Mouse (Mus musculus): ENCODE results near the gene Tmem175.
"Not testable (repeated sequence)": the region's sequence is repeated elsewhere in the genome, so short reads cannot be mapped to it uniquely, and the experiment has no call there.

Gene Tmem175

DNA sequence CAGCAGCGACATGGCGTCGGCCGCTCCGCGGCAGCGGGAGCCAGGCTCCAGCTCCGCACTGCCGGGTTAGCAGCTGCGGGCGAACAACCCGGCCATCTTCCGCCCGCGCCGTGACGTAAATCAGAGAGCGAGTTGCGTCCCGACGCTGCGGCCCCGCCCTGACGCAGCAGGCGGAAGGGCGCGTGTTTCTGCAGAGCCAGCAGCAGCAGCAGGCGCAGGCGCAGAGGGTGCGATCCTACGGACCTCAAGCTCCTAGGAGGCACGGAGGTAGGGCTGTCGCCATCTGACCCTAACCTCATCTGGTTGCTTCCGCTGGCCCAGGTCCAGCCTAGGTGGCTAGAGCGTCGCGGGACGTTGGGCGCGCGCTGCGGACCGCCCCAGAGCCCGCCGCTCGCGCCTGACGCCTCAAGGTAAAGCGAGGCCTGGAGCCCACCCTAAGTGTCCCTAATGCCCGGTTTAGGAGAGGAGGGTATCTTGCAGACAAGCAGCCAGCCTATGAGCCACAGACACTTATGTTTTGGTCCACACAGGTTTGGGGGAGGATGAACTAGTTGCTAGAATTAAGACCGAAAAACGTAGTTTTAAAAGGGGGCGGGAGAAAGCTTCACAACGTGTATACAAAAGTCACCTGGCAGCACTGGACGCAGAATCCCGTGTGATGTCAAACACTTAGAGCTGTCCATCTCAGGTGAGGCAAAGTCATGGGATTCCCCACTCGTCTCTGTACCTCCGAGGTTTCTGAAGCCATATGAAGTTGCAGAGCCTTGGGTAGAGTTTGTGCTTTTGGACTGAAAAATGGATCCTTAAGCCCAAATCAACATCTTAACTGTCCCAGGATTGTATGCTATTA, at the start of gene Tmem175, which contains the start of gene Gak:
Gene Tmem175, plus strand, starts transcription at position 137 of the 850 bp plus-strand sequence.
Gene Gak, minus strand, starts transcription at position 122 of the 850 bp plus-strand sequence.
- in situ Hi-C loops (cut with MboI): no loop called here

DNA sequence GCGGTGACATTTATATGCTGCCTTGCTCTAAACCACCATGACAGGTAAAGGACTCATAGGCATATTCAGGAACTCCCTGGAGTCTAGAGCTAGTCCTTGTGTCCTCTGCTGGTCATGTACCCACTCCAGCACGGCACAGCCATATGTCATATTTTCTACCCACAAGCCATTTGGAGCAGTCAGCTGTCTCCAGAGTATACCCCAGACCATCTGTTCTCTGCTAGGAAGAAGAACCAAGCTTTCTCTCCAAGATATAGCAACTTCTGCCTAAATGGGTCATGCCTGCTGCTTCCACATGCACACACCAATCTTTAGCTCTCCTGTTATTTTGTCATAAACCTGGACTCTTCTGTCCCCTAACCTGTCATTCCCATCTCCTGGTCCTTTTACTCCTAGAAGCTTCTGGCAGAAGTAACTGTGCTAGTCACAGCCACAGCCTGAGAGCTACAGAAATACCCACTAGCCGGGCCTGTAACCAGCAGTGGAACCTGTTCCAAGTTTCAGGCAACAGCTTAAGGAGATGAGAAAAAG, 48.1 kb upstream of the Tmem175 start:
- in situ Hi-C loops (cut with MboI): no loop called here

DNA sequence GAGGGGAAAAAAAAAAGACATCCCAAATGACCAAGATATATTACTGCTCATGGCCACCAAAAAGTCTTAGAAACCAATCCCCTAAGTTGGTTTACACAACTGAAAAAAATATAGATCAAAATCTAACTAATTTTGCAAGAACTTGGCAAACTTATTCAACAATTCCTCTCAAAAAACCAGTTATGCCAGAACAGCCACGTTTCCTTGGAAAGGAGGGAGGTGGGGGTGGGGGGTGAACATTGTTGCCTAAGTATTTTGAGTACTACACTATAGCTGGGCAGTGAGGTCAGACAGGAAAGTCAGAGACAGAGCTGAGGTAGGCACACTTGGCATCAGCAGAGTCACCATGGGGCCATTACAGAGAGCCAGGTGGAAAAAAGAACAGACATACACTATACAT, 29.6 kb upstream of the Tmem175 start:
- in situ Hi-C loops (cut with MboI): no loop called here

DNA sequence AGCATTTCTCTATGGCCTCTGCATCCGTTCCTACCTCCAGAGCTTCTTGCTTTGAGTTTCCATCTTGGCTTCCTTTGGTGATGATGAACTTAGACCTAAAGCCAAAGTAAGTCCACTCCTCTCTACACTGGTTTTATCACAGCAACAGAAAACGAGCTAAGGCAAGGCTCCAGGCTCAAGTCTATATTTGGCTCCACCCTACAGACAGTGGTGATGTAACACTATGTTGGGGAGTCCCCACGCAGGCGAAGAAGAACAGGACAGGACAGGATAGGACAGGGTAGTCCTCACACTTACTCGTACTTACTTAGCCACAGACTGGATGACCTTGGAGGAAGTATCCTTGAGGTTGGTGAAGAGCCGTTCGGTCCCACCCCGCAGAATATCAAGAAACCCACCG, 27.0 kb upstream of the Tmem175 start:
- in situ Hi-C loops (cut with MboI): no loop called here

DNA sequence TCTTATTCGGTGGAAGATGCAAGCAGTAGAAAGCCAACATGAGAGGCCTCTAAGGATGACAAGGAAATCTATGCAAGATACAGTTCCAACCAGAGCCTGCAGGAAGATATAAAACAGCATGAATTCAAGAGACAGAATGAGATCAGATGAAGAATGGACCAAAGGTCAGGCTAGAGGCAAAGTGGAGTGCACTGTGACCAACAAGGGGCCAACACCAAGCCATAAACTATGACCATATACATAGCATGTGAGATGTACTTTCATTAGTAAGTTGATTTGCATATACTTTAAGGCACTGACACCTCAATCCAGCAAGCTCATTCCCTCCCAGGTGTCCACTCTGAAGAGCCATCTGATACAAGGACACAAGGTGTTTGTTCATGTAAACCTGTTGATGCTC, 19.1 kb upstream of the Tmem175 start:
- in situ Hi-C loops (cut with MboI): no loop called here

DNA sequence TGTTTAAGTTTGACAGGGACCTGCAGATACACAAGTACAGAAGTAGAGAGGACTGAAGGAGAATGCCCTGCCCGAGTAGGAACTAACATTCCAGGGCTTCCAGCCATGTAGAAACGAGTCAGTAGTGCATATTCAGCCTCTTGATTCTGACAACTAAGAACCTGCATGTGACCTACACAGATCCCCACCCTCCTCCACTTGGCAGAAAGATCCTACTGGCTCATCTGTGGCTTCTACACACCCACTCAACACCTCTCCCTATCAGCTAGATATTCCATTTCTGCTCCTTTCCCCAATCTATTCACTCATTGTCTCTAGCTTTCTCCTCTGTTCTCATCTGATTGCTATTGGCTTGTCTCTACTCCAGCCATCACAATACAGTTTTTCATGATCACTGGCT, 7.7 kb upstream of the Tmem175 start:
- in situ Hi-C loops (cut with MboI): no loop called here

DNA sequence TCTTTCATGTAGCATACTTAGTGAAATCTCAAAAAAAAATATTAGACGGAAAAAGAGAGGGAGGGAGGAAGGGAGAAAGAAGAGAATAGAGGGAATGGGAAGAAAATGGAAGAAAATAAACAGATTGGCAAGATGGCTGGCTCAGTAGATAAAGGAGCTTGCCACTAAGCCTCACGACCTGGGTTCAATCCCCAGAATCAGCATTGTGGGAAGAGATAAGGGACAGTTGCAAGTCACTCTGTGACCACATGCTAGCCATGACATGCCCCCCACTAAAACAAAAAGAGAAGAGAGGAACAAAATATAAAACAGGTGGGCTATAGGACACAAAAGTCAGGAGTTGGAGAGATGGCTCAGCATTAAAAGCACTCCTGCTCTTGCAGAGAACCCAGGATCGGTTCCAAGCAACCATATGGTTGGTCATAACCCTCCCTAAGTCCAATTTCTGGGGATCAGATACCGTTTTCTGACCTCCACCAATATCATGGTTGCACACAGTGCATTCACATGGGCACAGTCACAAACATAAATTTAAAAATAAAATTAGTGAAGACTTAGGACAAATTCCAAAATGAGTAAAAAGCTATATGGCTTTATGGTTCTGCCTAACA, 3.4 kb upstream of the Tmem175 start:
- in situ Hi-C loops (cut with MboI): no loop called here

DNA sequence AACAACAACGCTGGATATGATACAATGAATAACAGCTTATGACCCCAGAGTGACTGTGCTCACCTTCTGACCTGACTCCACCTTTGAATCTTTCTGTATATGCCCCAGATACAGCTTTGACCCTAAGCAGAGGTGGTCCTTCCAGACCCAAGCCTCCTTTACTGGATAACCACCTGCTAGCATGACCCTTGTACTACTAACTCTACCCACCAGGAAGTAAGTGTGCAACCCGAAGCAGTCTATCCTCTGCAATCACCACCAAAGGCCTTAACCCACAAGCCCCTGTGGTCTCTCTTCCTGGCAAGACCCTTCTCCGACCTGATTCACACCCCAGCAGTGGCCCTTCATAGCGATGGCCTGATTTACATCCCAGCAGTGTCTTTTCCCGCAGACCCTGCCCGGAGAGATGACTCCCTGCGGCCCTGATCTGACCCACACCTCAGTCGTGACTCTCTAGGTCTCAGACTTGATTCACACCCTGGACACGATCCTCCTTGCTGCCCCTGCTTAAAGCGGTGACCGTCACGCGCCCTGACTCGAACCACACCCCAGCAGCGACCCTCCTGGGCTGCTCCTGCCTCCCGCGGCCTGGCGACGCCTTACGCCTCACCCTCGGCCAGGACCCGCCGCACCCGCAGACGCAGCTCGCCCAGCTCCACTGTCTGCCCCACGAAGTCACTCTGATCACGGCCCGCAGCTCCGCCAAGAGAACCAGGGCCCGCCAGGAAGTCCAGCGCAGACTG, 508 bp upstream of the Tmem175 start:
- in situ Hi-C loops (cut with MboI): no loop called here

DNA sequence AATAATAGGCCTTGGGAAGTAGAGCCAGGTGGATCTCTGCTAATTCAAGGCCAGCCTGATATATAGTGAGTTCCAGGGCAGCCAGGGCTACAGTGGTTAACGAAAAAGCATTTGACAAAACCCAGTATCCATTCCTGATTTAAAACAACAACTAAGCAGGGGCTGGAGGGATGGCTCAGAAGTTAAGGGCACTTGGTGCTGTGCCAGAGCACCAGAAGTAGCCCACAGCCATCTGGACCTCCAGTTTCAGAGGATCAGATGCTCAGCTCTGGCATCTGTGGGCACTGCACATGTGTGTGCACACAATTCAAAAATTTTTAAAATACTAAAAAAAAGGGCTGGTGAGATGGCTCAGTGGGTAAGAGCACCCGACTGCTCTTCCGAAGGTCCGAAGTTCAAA, 4.1 kb downstream of the Tmem175 start:
- in situ Hi-C loops (cut with MboI): no loop called here

DNA sequence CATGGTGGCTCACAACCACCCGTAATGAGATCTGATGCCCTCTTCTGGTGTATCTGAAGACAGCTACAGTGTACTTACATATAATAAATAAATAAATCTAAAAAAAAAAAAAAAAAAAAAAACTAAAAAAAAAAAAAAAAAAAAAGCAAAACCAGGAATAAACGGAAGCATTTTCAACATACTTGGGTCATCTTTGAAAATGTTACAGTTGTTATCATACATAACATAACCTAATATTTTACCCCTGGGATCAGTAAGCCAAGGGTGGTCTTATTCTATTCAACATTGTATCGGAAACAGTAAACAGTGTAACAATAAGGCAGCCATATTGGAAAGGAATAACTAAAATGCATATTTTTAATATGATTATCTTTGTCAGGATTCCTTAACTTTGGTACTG, 4.5 kb downstream of the Tmem175 start:
- in situ Hi-C loops (cut with MboI): not testable (repeated sequence)

DNA sequence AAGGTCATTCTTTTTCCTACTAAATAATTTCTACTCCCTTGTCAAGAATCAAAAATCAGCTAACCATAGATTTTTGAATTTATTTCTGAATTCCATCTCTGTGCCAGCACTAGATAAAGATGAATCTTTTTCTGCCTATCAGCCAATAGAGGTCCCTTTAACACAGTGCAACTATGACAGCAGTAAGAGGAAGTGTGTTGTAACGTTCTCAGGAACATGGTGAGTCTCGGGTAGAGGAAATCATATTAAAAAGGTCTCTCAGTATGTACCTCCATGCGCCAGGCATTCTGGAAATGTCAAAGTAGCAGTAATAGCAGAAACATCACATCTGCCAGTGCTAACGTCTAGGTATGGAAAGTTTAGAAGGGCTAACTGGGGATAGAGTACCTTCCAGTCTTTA, 6.6 kb downstream of the Tmem175 start:
- in situ Hi-C loops (cut with MboI): no loop called here

DNA sequence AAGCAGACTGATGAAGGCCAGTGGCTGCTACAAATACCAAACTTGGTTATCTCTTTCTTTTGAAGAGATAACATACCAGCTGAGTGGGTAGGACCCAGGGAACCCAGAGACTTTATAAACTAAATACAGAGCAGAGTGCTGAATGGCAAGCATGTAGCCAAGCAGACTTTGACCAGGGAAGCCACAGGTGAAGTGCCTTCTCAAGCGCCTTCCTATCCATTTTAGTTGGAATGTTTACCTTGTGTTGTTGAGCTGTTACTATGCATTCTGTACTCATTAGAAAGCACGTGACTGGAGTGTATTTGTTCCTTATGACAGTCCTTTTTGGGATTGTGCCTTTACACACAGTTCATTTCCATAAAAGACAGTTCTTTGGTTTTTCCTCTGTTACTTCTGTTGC, 14.1 kb downstream of the Tmem175 start:
- in situ Hi-C loops (cut with MboI): no loop called here

DNA sequence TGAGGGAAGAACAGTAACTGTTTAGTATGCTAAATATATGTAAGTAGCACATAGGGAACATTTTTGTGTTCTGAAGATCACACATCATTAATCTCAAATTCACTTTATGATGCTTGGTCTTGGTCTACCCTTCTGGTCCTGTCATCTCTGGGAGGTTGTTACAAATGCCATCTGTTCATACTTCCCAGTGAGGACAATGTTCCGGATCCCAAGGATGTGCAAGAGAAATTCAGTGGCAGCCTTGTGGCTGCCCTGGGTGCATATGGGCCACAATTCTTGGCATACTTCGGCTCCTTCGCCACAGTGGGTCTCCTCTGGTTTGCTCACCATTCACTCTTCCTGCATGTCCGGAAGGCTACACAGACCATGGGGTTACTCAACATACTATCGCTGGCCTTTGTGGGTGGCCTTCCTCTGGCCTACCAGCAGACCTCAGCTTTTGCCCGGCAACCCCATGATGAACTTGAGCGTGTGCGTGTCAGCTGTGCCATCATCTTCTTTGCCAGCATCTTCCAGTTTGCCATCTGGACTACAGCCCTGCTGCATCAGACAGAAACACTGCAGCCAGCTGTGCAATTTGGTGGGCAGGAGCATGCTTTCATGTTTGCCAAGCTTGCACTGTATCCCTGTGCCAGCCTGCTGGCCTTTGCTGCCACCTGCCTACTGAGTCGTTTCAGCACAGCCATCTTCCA, 16.2 kb downstream of the Tmem175 start:
- in situ Hi-C loops (cut with MboI): no loop called here

DNA sequence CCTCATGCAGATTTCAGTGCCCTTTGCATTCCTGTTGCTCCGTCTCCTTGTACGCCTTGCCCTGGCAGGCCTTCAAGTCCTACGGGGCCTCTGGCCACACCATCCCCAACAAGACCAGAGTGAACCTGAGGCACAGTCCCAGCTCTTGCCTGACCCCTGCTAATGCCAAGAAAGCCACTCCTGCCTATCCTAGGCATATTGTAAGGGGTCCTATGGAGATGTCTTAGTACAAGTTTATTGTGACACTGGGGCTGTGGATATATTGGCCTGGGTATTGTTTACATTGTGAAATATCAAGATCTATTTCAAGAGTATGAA, 16.7 kb downstream of the Tmem175 start:
- in situ Hi-C loops (cut with MboI): no loop called here

DNA sequence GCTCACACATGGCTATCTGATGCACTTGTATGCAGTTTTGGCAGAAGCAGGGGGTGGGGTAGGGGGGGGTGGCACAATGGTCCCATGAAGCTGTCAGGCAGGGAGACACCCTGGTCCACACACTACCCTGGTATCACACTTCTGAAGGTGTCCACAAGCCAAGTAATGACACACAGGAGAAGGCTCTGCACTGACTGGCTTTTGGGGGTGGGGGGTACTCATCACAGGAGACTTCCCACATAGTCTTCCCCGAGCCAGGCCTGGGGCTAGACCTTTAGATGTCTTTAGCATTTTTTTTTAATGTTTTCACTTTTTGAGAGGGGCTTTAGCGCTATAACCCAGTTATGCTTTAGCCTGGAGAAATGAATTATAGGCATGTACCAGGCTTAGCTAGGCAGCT, 17.7 kb downstream of the Tmem175 start:
- in situ Hi-C loops (cut with MboI): no loop called here

DNA sequence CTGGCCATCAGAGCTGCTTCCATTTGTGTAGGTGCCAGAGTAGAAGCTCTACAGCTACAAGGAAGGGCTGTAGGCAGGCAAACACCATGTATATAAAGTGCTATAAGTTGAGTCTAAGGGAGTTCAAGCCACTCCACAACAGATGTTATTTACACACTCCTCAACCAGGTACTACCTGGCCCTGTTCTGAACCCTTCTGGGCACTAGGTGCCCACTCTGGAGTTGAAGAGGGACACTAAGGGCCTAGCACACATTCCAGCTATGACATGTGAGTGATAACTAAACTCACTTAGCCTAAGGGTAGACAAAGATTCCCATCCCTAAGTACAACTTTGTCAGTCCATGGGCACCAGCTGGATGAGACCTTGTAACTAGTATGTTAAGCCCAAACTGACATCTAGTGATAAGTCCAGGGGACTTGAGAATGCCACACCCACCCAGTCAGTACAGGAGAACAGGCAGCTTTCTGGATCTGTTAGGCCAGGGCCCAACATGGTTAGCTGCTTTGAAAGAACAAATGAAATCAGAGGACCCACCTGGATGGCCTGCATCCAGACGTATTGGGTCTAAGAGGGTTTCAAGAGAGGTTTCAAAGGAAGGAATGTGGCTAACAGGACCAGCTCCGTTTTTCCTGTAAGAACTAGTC, 18.4 kb downstream of the Tmem175 start:
- in situ Hi-C loops (cut with MboI): no loop called here

DNA sequence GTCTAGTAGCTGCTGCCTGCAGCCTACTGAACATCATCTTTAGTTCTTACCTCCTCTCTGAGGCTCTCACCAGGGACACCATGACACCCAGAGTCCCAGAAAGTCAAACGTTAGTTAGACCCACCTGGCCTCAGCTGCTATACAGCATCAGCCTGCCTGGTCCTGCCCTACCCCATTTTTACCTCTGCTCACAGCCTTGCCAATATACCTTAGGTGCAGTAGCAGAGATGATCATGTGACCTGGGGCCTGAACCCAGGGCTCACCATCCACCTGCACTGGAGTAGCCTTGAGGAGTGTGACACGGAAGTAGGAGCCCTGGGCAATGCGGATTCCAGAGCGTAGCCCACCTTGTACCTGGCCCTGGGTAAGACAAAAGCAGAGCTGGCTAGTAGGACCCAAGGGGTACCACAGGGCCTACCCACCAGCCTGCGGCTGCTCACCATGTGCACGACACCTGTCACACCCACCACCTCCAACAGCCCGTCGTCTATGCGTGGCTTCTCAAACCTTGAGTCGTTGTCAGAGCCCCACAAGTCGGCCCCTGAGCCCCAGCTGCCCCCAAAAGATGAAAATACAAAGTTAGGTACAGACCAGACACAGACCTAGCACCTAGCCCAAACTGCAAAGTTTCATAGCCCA, 19.5 kb downstream of the Tmem175 start:
- in situ Hi-C loops (cut with MboI): no loop called here

DNA sequence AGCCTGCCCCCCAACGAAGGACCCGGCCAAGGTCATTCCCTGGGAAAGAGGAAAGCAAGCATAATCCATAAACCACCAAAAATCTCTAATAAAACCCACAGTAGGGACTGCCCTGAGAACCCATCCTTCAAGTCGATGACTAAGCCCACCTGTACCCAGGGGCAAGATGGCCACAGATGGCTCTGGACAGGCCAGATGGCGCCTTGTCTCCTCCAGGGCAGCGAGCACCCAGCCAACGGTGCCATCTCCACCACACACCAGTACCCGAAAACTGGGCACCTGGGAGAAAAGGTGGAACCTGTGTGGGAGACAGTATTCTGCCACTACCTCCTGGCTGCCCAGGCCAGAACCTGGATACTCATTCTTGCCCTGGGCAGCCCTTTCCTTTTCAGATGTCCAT, 20.8 kb downstream of the Tmem175 start:
- in situ Hi-C loops (cut with MboI): no loop called here

DNA sequence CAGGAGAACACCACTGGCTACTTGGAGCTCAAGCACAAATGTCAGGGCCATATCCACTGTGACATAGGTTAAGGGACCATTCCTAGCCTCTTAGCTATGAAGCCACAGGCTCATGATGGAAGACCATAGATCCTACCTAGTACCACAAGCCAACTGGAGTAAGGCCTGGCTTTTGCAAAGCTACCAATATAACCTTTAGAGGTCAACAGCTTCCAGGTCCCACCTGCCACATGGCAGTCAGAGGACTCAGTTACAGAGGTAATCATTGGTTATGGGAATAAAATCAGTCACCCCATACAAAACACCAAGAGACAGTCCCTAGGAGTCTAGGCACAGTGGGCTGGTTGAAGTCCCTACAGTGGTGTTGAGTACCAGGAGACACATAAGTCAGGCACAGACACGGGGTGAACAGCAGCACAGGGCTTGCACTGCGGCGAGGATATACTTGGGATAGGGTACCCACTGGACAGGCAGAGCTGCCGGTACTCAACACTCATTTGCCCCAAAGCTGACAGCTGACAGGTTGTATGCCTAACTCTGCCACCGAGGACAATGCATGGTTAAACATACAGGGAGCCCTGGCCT, 21.7 kb downstream of the Tmem175 start:
- in situ Hi-C loops (cut with MboI): no loop called here

DNA sequence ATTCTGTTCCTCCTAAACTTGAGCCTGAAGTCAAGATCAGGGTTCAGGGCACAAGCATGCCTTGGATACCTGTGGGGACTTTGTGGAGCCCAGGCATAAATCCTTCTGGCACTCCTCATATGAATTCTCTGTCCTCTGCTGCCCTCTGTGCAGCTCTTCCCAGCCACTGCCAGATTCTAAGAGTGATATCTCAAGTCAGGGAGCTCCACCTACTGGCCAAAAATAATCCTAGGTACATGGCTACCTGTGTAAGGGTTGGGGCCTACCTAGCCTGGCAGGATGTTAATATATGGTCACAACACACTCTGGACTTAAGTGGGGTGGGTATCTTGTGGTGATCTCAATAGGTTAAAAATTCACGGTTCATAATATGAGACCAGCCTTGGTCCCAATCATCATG, 22.3 kb downstream of the Tmem175 start:
- in situ Hi-C loops (cut with MboI): no loop called here

DNA sequence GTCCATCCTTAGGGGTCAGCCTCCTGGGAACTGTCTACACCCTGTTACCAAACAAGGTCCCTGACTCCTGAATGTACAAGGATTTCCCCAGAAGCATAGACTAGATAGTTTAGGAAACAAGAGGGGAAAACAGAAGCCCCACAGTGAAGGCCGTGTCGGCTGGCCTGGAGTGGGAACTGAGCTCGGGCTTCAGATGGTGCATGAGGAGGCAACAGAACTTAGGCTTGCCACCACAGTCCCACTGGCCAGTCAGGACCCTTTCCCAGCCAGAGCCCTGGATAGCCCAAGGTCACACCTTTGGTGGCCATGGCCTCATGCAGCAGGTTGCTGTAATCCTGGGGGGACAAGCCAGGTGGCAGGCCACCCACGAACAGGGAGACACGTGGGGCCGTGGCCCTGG, 23.8 kb downstream of the Tmem175 start:
- in situ Hi-C loops (cut with MboI): no loop called here

All from mature B cell (primary cell).